Mouse (Mus musculus): ENCODE measurements around the gene Taco1. TPM values are rescaled to one million over a fixed set of nuclear protein-coding genes. Genes with fewer than 3 reads are reported as not detected.

The Taco1 gene
- polyA plus RNA-seq, 1 experiment from 2014 or later: 8.9 TPM

GRCm38 (mm10) chr11:106122736-106123135, 56.9 kb downstream of the Taco1 start:
- Histone ChIP-seq H3K27me3 (no peaks in the 10 kb centered on the region), H3K4me3 (no peak overlapping the region), H3K27ac (replicated peaks) (0 out of 2 replicates have a peak overlapping the region, but pooled peaks have one; percentile 18), H3K9me3 (no peaks in the 10 kb centered on the region), H3K9ac (no peak overlapping the region), H3K4me1 (replicated peaks) (no peaks in the 10 kb centered on the region), H3K4me2 (no peak overlapping the region), H3K36me3 (peaks cover 69% of the 10 kb centered on the region)
- 83% methylated on average over 3 of the region's 3 CpGs for WGBS
- ATAC-seq (ENCODE audit: low read depth): no peak

Other genes starting within 250 kb of the Taco1 start
- 27.6 and 29.8 TPM in 2 replicates for gene Cyb561, start 112.7 kb upstream of the Taco1 start, polyA plus RNA-seq (2015; fragmentation: Nextera tagmentation; extraction: Ambion mirVana)
- 2.0 and 2.4 TPM in 2 replicates for gene Ace, start 98.1 kb upstream of the Taco1 start, polyA plus RNA-seq (2015; fragmentation: Nextera tagmentation; extraction: Ambion mirVana)
- not detected in 2 replicates for gene Ace3, start 71.4 kb upstream of the Taco1 start, polyA plus RNA-seq (2015; fragmentation: Nextera tagmentation; extraction: Ambion mirVana)
- 9.2 and 16.7 TPM in 2 replicates for gene Kcnh6, start 57.9 kb upstream of the Taco1 start, polyA plus RNA-seq (2015; fragmentation: Nextera tagmentation; extraction: Ambion mirVana)
- gene Dcaf7, start 29.2 kb upstream of the Taco1 start, polyA plus RNA-seq (2015; fragmentation: Nextera tagmentation; extraction: Ambion mirVana): 110 and 116 TPM in 2 replicates
- 15.9 and 18.0 TPM in 2 replicates for gene Map3k3, start 18.6 kb downstream of the Taco1 start, polyA plus RNA-seq (2015; fragmentation: Nextera tagmentation; extraction: Ambion mirVana)
- not detected in 2 replicates for gene Gm10840, start 94.8 kb downstream of the Taco1 start, polyA plus RNA-seq (2015; fragmentation: Nextera tagmentation; extraction: Ambion mirVana)
- gene Limd2, start 94.8 kb downstream of the Taco1 start, polyA plus RNA-seq (2015; fragmentation: Nextera tagmentation; extraction: Ambion mirVana): 171 and 187 TPM in 2 replicates
- 32.8 and 33.5 TPM in 2 replicates for gene Strada, start 136.1 kb downstream of the Taco1 start, polyA plus RNA-seq (2015; fragmentation: Nextera tagmentation; extraction: Ambion mirVana)
- 96.7 and 111 TPM in 2 replicates for gene Ccdc47, start 150.3 kb downstream of the Taco1 start, polyA plus RNA-seq (2015; fragmentation: Nextera tagmentation; extraction: Ambion mirVana)
- gene Ddx42, start 150.9 kb downstream of the Taco1 start, polyA plus RNA-seq (2015; fragmentation: Nextera tagmentation; extraction: Ambion mirVana): 87.1 and 89.8 TPM in 2 replicates
- 35.3 and 42.4 TPM in 2 replicates for gene Ftsj3, start 190.0 kb downstream of the Taco1 start, polyA plus RNA-seq (2015; fragmentation: Nextera tagmentation; extraction: Ambion mirVana)
- 360 and 361 TPM in 2 replicates for gene Psmc5, start 190.1 kb downstream of the Taco1 start, polyA plus RNA-seq (2015; fragmentation: Nextera tagmentation; extraction: Ambion mirVana)
- 21.8 and 24.3 TPM in 2 replicates for gene Smarcd2, start 206.9 kb downstream of the Taco1 start, polyA plus RNA-seq (2015; fragmentation: Nextera tagmentation; extraction: Ambion mirVana)
- gene Tcam1, start 210.6 kb downstream of the Taco1 start, polyA plus RNA-seq (2015; fragmentation: Nextera tagmentation; extraction: Ambion mirVana): 0.06 and 0.12 TPM in 2 replicates
- not detected in 2 replicates for gene Gh, start 235.8 kb downstream of the Taco1 start, polyA plus RNA-seq (2015; fragmentation: Nextera tagmentation; extraction: Ambion mirVana)
- 0.99 and 1.6 TPM in 2 replicates for gene Cd79b, start 248.7 kb downstream of the Taco1 start, polyA plus RNA-seq (2015; fragmentation: Nextera tagmentation; extraction: Ambion mirVana)